Mouse (Mus musculus) telencephalon, adult 2 months (tissue): ENCODE results near the gene Pnmal2.

Source experiments
- DNase-seq: peaks from one replicate; pipeline ENCODE4 v3.0.0-alpha.2; 2011; ENCODE audit warnings: low read depth, low spot score

Pnmal2 gene

GRCm38 (mm10) chr7:16944061-16944807, at the start of gene Pnmal2:
Gene Pnmal2, plus strand, starts transcription at chr7:16944682.
- DNase-seq: no peak

GRCm38 (mm10) chr7:16895000-16895399, 49.5 kb upstream of the Pnmal2 start:
- peak; percentile 26 for DNase-seq

- DNase-seq: no peak
These were observed 49.0 kb upstream of the Pnmal2 start for GRCm38 (mm10) chr7:16895511-16895910.

- DNase-seq: no peak
These were observed 44.0 kb upstream of the Pnmal2 start for GRCm38 (mm10) chr7:16900526-16900925.

GRCm38 (mm10) chr7:16903439-16903955, 41.0 kb upstream of the Pnmal2 start:
- no peak for DNase-seq

GRCm38 (mm10) chr7:16904120-16904675, 40.3 kb upstream of the Pnmal2 start:
- no peak for DNase-seq

GRCm38 (mm10) chr7:16905491-16906021, 38.9 kb upstream of the Pnmal2 start:
- no peak for DNase-seq

GRCm38 (mm10) chr7:16906281-16906680, 38.2 kb upstream of the Pnmal2 start, which contains the start of gene Ptgir:
Gene Ptgir, plus strand, starts transcription at chr7:16906490.
- DNase-seq: no peak

- no peak for DNase-seq
These were observed 37.5 kb upstream of the Pnmal2 start for GRCm38 (mm10) chr7:16906889-16907559.

GRCm38 (mm10) chr7:16907842-16908241, 36.6 kb upstream of the Pnmal2 start:
- no peak for DNase-seq

- no peak for DNase-seq
These were observed 36.1 kb upstream of the Pnmal2 start for GRCm38 (mm10) chr7:16908367-16908766.

- DNase-seq: no peak
These were observed 35.6 kb upstream of the Pnmal2 start for GRCm38 (mm10) chr7:16908859-16909258.

GRCm38 (mm10) chr7:16909909-16910308, 34.6 kb upstream of the Pnmal2 start:
- DNase-seq: no peak

GRCm38 (mm10) chr7:16911904-16912303, 32.6 kb upstream of the Pnmal2 start:
- DNase-seq: no peak

GRCm38 (mm10) chr7:16912360-16912759, 32.1 kb upstream of the Pnmal2 start:
- DNase-seq: no peak

GRCm38 (mm10) chr7:16913806-16914452, 30.6 kb upstream of the Pnmal2 start:
- DNase-seq: no peak

GRCm38 (mm10) chr7:16914453-16915343, 29.8 kb upstream of the Pnmal2 start:
- no peak for DNase-seq

- no peak for DNase-seq
These were observed 28.8 kb upstream of the Pnmal2 start for GRCm38 (mm10) chr7:16915461-16916340.

- no peak for DNase-seq
These were observed 27.9 kb upstream of the Pnmal2 start for GRCm38 (mm10) chr7:16916342-16917265.
